Mouse (Mus musculus): ENCODE data around the gene Hic2.

DNA sequence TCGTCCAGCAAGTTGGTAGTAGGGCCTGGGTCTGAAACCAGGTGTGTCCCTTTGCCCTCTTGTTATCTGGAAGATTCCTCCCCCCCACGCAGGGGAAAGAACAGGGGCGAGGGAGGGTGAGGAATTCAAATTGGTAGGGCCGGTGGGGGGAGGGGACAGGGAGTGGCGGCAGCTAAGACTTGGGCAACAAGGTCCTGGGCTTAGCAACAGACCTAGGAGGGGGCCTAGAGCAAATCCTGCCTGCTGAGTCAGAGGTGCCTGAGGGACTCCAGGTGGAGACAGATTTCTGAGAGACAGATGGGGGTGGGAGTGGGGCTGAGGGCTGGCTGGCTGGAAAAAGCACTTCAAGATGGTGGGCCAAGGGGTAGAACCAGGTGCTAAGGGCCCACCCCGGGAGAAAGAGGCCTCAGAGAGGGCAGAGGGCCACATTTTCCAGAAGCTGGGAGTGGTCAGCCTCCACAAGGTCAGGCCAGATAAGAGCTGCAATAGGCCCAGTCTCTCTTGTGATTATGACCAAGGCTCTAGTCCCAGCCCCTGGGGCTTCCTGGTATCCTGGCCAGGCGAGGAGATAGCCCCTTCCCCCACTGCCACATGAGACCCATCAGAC, 13.1 kb upstream of the Hic2 start:
- TF ChIP-seq GATA1 (IDR thresholded peaks at IDR 0.05; ENCODE audit: low read length) (no peak), TAL1 (IDR thresholded peaks at IDR 0.05; ENCODE audit: low read length) (no peak)
